Mouse (Mus musculus) embryonic fibroblast, embryonic 13.5 days (primary cell): Measurements from ENCODE around the gene Fam234b.

Experiments used
- CTCF ChIP-seq: IDR thresholded peaks from 2 replicates; pipeline ENCODE4 v1.5.1; 2011; ENCODE audit warnings: mild to moderate bottlenecking, control low read depth, low read length, moderate library complexity, borderline replicate concordance; ENCODE audit not compliant: insufficient read depth
- POLR2A ChIP-seq: IDR thresholded peaks from 2 replicates; pipeline ENCODE4 v1.6.1; 2011; ENCODE audit warnings: low read depth, mild to moderate bottlenecking, control low read depth, low read length, moderate library complexity

GRCm38 (mm10) chr6:135156597-135156996, 41.2 kb upstream of the Fam234b start:
- TF ChIP-seq CTCF (no peak), POLR2A (no peak)
